Mouse (Mus musculus) intestine, embryonic 14.5 days (tissue): ENCODE measurements around the gene Ptpn11. TPM values are rescaled to one million over a fixed set of nuclear protein-coding genes. Genes with fewer than 3 reads are reported as not detected.

Source experiments
- ATAC-seq: fragments of 200-750 bp; cut with Nextera tagmentation; replicated peaks from 2 replicates; pipeline ENCODE4 v1.8.0; 2017; ENCODE audit warnings: low read depth, moderate number of reproducible peaks, moderate TSS enrichment, moderate library complexity; ENCODE audit not compliant: low FRiP score, low TSS enrichment
- DNase-seq: peaks from one replicate; pipeline ENCODE4 v3.0.0-alpha.2; 2018; ENCODE audit warnings: low spot score
- H3K27ac ChIP-seq: fragments of 300-500 bp; sonication (generic); 2 replicates; pipeline ENCODE4 v1.5.1; 2014; ENCODE audit warnings: low read depth, mild to moderate bottlenecking, control low read depth
- H3K27me3 ChIP-seq: fragments of 300-500 bp; sonication (generic); replicated peaks from 2 replicates; pipeline ENCODE4 v1.6.1; 2014; ENCODE audit warnings: low read length, control low read depth; ENCODE audit not compliant: control insufficient read depth, insufficient read depth
- H3K36me3 ChIP-seq: fragments of 300-500 bp; sonication (generic); 2 replicates; pipeline ENCODE4 v1.6.1; 2014; ENCODE audit warnings: low read length, control low read depth; ENCODE audit not compliant: control insufficient read depth, insufficient read depth
- H3K4me1 ChIP-seq: fragments of 300-500 bp; sonication (generic); replicated peaks from 2 replicates; pipeline ENCODE4 v1.6.1; 2014; ENCODE audit warnings: low read length, control low read depth, mixed read lengths; ENCODE audit not compliant: control insufficient read depth, insufficient read depth
- H3K4me2 ChIP-seq: fragments of 300-500 bp; sonication (generic); 2 replicates; pipeline ENCODE4 v1.6.1; 2014; ENCODE audit warnings: low read length
- H3K4me3 ChIP-seq: fragments of 300-500 bp; sonication (generic); 2 replicates; pipeline ENCODE4 v1.5.1; 2014; ENCODE audit warnings: low read depth, low read length, control low read depth, mixed read lengths
- H3K9ac ChIP-seq: fragments of 300-500 bp; sonication (generic); 2 replicates; pipeline ENCODE4 v1.6.1; 2014; ENCODE audit warnings: mild to moderate bottlenecking, low read length
- H3K9me3 ChIP-seq: fragments of 300-500 bp; sonication (generic); 2 replicates; pipeline ENCODE4 v1.6.1; 2016; ENCODE audit warnings: low read length, control low read depth; ENCODE audit not compliant: control insufficient read depth
- WGBS: fragments of 180-500 bp; shearing (Covaris S2); extraction: QIAGEN DNeasy Blood & Tissue Kit; methylation state at CpG from one replicate; pipeline ENCODE4 v1.1.7; 2014; 5-methylcytosine and 5-hydroxymethylcytosine counted together
- polyA plus RNA-seq: library from polyadenylated mRNA; unstranded; fragments of >200 nt; fragmentation: Nextera tagmentation; extraction: Ambion mirVana; gene quantifications from 2 replicates; pipeline ENCODE4 v1.2.1, GENCODE M21; 2014

Gene Ptpn11
- polyA plus RNA-seq, 1 experiment from 2014 or later: 23.2 TPM

DNA sequence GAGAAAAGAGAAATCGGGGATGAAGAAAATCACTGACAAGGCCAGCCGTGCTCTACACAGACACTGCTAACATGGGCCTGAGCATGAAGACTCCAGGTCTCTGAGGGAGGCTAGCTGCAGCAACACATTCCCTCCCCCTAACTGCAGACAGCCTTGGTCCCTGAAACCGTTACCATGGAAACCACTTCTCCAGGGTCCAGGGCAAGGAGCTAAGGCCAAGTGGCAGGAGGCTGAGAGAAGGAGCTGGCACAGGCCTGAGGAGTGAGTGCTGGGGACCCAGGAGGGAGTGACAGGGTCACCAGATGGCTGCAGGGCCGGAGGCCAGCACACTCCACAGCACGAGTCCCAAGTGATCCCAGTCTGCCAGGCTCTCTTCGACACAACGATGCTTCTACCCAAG, 101.5 kb downstream of the Ptpn11 start:
- Histone ChIP-seq H3K9ac (no peak overlapping the region), H3K9me3 (no peaks in the 10 kb centered on the region), H3K27me3 (no peaks in the 10 kb centered on the region), H3K4me2 (no peak overlapping the region), H3K36me3 (no peaks in the 10 kb centered on the region), H3K27ac (no peak overlapping the region), H3K4me3 (no peak overlapping the region), H3K4me1 (no peaks in the 10 kb centered on the region)
- WGBS: 77% methylated on average over 7 of the region's 7 CpGs
- no peak for DNase-seq
- no peak for ATAC-seq

GRCm38 (mm10) chr5:121087733-121088132, 103.5 kb downstream of the Ptpn11 start:
- Histone ChIP-seq H3K36me3 (no peaks in the 10 kb centered on the region), H3K4me1 (no peaks in the 10 kb centered on the region), H3K9ac (no peak overlapping the region), H3K4me3 (no peak overlapping the region), H3K4me2 (no peak overlapping the region), H3K9me3 (no peaks in the 10 kb centered on the region), H3K27ac (no peak overlapping the region), H3K27me3 (no peaks in the 10 kb centered on the region)
- DNase-seq (no peak), ATAC-seq (no peak)
- WGBS: 66% methylated on average over 7 of the region's 7 CpGs

DNA sequence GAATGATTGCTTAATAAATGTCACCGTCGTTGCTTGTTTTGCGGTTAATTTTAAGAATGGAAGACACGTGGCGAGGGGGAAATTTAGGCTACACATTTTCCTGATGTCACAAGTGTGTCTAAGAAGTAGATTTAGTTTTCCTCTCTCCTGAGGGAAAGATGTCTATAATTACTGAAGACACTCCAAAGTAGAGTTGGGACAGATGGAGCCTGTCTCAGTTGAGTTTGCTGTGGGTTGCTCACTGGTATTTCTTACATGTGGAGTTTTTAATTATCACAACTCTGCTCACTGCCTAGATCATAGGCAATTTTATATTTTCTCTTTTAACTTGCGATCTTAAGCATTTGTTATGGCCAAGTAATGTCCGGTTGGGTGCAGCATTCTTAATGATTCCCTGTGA, 108.6 kb downstream of the Ptpn11 start:
- WGBS: 92% methylated on average over 7 of the region's 7 CpGs
- Histone ChIP-seq H3K4me1 (no peaks in the 10 kb centered on the region), H3K9ac (no peak overlapping the region), H3K36me3 (no peaks in the 10 kb centered on the region), H3K4me3 (no peak overlapping the region), H3K27ac (no peak overlapping the region), H3K9me3 (no peaks in the 10 kb centered on the region), H3K4me2 (no peak overlapping the region), H3K27me3 (no peaks in the 10 kb centered on the region)
- no peak for ATAC-seq
- DNase-seq: no peak

DNA sequence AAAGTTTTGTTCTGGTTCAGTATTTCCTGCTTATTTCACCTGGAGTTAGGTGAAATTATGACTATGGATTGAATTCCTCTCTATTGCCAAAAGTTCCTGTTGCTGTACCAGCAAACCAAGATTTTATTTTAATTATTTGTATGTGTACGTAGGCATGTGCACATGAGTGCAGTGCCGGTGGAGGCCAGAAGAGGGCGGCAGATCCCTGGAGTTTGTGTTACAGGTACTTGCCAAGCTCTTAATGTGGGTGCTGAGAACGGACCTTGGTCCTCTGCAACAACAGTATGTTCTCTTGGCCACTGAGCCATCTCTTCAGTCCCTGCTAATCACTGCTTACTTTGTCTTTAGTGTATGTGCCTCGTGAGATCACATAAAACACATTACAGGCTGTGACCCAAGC, 109.4 kb downstream of the Ptpn11 start:
- WGBS: 78% methylated on average over 5 of the region's 5 CpGs
- H3K36me3 ChIP-seq: no peaks in the 10 kb centered on the region
- H3K27ac ChIP-seq: no peak overlapping the region
- ATAC-seq: no peak
- DNase-seq: no peak
- no peaks in the 10 kb centered on the region for H3K9me3 ChIP-seq
- H3K4me3 ChIP-seq: no peak overlapping the region
- no peak overlapping the region for H3K9ac ChIP-seq
- no peak overlapping the region for H3K4me2 ChIP-seq
- H3K27me3 ChIP-seq: no peaks in the 10 kb centered on the region
- no peaks in the 10 kb centered on the region for H3K4me1 ChIP-seq

Other genes with a start within 250 kb of the Ptpn11 start
- gene Rph3a, start 181.3 kb downstream of the Ptpn11 start, polyA plus RNA-seq: 0.11 and 0.19 TPM in 2 replicates
- 766 and 768 TPM in 2 replicates for gene Rpl6, start 13.1 kb upstream of the Ptpn11 start, polyA plus RNA-seq
- gene Hectd4, start 28.8 kb upstream of the Ptpn11 start, polyA plus RNA-seq: 8.0 and 8.1 TPM in 2 replicates
- gene Trafd1, start 194.2 kb upstream of the Ptpn11 start, polyA plus RNA-seq: 72.4 and 74.9 TPM in 2 replicates
- 47.4 and 53.2 TPM in 2 replicates for gene Naa25, start 206.5 kb upstream of the Ptpn11 start, polyA plus RNA-seq